Mouse (Mus musculus): Measurements from ENCODE around the gene Sema7a. TPM values are rescaled to one million over a fixed set of nuclear protein-coding genes. Genes with fewer than 3 reads are reported as not detected.

Sema7a gene
- total RNA-seq, 2 experiments from 2014 or later: 9.0 to 14.4 TPM

DNA sequence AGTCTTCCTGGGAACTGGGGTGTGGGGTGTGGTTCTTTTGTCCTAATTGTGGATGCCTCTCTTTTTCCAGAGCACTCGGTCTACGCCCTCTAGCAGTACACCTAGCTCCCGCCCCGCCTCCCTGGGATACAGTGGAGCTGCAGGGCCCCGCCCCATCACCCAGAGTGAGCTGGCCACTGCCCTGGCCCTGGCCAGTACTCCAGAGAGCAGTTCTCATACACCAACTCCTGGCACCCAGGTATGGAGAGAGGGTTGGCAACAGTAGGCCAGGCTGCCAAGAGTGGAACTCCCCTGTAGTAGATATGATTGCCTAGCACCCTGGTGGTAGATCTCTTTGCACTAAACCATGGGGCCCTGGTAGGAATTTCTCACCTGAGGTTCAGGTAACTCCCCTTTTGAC is 17.5 kb upstream of the Sema7a start:
- intact Hi-C loops (cut with DNase I): no loop called here
- no peak for DNase-seq
- no peak overlapping the region for H3K27ac ChIP-seq
- no peak overlapping the region for H3K4me3 ChIP-seq
- TF ChIP-seq CTCF (IDR thresholded peaks at IDR 0.05): no peak

DNA sequence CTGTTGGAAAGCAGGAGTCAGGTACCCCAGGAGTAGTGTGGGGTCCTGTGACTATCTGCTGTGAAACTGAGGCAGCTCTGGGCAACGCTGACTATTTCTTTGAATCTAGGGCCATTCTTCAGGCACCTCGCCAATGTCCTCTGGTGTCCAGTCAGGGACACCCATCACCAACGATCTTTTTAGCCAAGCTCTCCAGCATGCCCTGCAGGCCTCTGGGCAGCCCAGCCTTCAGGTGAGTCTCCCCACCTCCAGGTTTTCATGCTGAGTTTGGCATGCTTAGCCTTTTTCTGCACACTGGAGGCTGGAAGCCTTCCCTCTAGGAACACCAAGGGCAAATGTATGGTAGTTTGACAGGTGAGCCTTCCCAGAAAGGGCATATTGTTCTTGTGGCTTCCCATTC is 16.9 kb upstream of the Sema7a start:
- TF ChIP-seq CTCF (IDR thresholded peaks at IDR 0.05): no peak
- Histone ChIP-seq H3K4me3 (no peak overlapping the region), H3K27ac (no peak overlapping the region)
- no peak for DNase-seq
- intact Hi-C loops (cut with DNase I): no loop called here

- no peak for DNase-seq
- H3K27ac ChIP-seq: no peak overlapping the region
- intact Hi-C loops (cut with DNase I): no loop called here
- no peak overlapping the region for H3K4me3 ChIP-seq
- TF ChIP-seq CTCF (IDR thresholded peaks at IDR 0.05): no peak
Observed at GRCm38 (mm10) chr9:57931166-57931767, 8.6 kb upstream of the Sema7a start.

DNA sequence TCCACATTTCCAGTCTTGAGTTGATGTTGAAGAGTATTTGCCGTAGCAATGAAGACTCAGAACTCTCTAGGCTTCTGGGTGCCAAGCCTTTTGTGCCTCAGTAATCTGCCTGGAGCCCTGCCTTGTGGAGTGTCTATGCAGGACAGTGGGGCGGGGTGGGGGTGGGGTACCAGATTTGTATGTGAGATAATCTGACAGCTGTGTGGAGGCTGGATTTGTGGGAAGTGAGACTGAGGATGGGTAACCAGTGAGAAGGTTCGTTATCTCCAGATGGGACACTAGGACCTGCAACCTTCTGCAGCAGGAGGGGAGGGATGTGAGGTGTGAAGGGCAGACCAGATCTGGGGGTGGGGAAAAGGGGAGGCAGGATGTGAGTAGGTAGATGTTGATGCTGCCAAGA is 7.7 kb upstream of the Sema7a start:
- intact Hi-C loops (cut with DNase I): no loop called here
- no peak for DNase-seq
- H3K4me3 ChIP-seq: no peak overlapping the region
- no peak overlapping the region for H3K27ac ChIP-seq
- no peak for TF ChIP-seq CTCF (IDR thresholded peaks at IDR 0.05)

GRCm38 (mm10) chr9:57932831-57933602 is 6.9 kb upstream of the Sema7a start:
- Histone ChIP-seq H3K4me3 (no peak overlapping the region), H3K27ac (no peak overlapping the region)
- no peak for TF ChIP-seq CTCF (IDR thresholded peaks at IDR 0.05)
- intact Hi-C loops (cut with DNase I): no loop called here
- DNase-seq: no peak

- intact Hi-C loops (cut with DNase I): loop anchor here (1.0 to 5.0 kb wide), 2 partner anchors 61 to 74 kb away; no protein-coding TSS in a partner anchor
- peak; percentile 90 for DNase-seq
- TF ChIP-seq CTCF (IDR thresholded peaks at IDR 0.05): peak; percentile 92
- Histone ChIP-seq H3K27ac (no peak overlapping the region), H3K4me3 (no peak overlapping the region)
Observed at GRCm38 (mm10) chr9:57935683-57936437, 4.1 kb upstream of the Sema7a start.

DNA sequence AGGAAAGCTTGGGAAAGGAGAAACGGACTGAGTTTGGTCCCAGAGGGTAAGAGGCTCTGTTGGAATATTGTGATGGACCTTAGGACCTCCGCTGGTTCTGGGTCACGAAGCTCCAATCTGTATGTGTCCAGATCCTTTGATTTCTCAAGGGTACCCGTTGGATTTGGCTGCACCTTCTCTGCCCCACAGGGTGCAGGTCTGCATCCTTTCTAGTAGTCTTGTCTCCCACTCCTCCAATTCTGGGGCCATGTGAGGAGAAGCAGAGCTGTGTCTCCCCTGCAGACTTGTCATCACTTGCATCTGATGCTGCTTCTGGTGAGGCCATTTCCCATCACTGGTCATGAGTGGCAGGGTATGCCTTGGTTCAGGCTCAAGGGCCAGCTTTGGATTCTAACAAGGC is 2.7 kb upstream of the Sema7a start:
- H3K27ac ChIP-seq: no peak overlapping the region
- intact Hi-C loops (cut with DNase I): loop anchor here (5.0 kb wide), 1 partner anchor 75 kb away; no protein-coding TSS in a partner anchor
- no peak for TF ChIP-seq CTCF (IDR thresholded peaks at IDR 0.05)
- H3K4me3 ChIP-seq: no peak overlapping the region
- DNase-seq: no peak

- H3K27ac ChIP-seq: no peak overlapping the region
- no peak for TF ChIP-seq CTCF (IDR thresholded peaks at IDR 0.05)
- intact Hi-C loops (cut with DNase I): loop anchor here (5.0 kb wide), 1 partner anchor 75 kb away; no protein-coding TSS in a partner anchor
- no peak overlapping the region for H3K4me3 ChIP-seq
- DNase-seq: no peak
Observed at GRCm38 (mm10) chr9:57937651-57938050, 2.3 kb upstream of the Sema7a start.

DNA sequence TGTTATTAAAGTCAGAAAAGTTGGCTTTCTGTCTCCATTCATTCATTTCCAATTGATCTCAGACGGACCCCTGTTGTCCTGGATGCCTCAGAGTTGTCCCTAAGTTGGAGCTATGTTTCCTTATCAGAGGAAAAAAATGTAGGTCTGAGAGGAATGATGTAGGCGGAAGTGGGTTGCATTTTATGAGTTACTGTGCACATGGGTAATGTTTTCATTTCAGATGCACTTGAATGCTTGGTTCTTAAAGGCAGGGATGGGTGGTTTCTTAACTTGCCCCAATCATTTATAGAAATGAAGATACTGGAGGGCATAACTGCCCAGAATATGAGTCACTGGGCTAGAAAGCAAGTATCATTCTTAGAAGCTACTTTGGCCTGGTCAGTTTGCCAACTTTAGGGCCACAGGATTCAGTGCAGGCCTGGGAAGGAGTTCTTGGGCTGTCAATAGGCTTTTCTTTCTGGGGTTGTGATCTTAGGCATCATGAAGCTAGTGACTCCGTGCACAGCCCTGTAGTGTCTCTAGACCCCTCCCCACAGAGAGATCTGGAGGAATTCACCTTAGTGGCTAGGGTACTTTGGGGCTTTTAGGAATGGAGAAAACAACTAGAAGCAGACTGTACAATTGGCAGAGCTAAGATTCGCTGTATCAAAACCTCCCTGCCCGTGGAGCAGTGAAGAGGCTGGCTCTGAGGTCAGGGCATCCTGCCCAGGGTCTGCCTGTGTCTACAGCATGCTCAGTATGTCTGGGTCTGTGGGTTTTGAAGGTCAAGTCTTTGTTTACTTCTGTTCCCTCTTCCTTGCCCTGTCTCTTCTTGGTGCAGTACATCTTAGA is 1.5 kb upstream of the Sema7a start:
- intact Hi-C loops (cut with DNase I): loop anchor here (5.0 kb wide), 1 partner anchor 76 kb away; no protein-coding TSS in a partner anchor
- TF ChIP-seq CTCF (IDR thresholded peaks at IDR 0.05): no peak
- no peak for DNase-seq
- H3K27ac ChIP-seq: no peak overlapping the region
- H3K4me3 ChIP-seq: peak overlapping the region; percentile 97; the same call in 1 of the 2 replicates

GRCm38 (mm10) chr9:57940349-57940794 is 460 bp downstream of the Sema7a start:
- intact Hi-C loops (cut with DNase I): loop anchor here (2.0 kb wide), 1 partner anchor 24 kb away; no protein-coding TSS in a partner anchor
- Histone ChIP-seq H3K27ac (peak overlapping the region; percentile 90), H3K4me3 (peak overlapping the region; percentile 97)
- no peak for TF ChIP-seq CTCF (IDR thresholded peaks at IDR 0.05)
- DNase-seq: peak; percentile 58

DNA sequence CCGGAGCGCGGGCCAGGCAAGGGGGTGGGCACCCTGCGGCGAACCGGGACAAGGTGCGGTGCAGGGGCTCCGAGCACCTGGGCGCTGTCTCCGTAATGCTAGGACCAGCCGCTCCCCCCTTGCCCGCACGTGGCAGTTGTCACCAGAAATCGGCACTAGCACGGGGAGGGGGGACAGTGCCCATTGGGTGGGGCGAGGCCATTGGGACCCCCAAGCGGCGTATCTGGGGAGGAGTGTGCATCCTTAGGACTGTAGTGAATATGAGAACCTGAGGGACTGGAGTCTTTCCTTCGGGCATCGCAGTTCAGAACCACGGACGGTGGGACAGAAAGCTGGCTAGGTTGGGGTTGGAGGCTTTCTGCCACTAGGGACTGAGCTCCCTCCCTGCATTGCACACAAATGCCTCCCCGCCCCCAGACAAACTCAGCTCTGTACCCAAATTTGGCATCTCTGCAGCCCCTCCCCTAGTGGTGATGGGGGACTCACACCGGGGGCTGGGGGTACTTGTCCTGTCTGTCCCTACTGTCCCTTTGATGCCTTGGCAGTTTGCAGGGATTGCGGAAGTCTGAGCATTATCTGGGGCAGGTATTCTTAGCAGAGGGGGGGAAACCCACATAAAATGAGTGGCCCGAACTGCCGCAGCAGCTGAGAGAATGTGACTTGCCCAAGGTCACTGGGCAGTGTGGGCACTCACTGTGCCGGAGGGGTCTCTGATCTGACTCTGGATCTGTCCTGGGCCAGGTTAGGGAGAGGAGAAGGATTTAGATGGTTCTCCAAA is 1.1 kb downstream of the Sema7a start:
- DNase-seq: no peak
- Histone ChIP-seq H3K27ac (peak overlapping the region; percentile 90), H3K4me3 (peak overlapping the region; percentile 97)
- intact Hi-C loops (cut with DNase I): loop anchor here (2.0 kb wide), 1 partner anchor 24 kb away; no protein-coding TSS in a partner anchor
- TF ChIP-seq CTCF (IDR thresholded peaks at IDR 0.05): no peak

Measured in gastrocnemius, adult 2 months (tissue).